Mouse (Mus musculus) effector memory CD4-positive, alpha-beta T cell, adult 5 months (primary cell): ENCODE data around the gene Ube2j1. TPM values are rescaled to one million over a fixed set of nuclear protein-coding genes. Genes with fewer than 3 reads are reported as not detected.

Experiments
- polyA plus RNA-seq: library from polyadenylated mRNA; unstranded; fragments of 100-300 nt; shearing (Covaris generic); gene quantifications from one replicate; pipeline ENCODE4 v1.2.1, GENCODE M21; 2017

Gene Ube2j1
- 236 TPM for polyA plus RNA-seq

GRCm38 (mm10) chr4:33031195-33031960 is at the start of gene Ube2j1:
Gene Ube2j1 (plus strand): TSS chr4:33031416.

GRCm38 (mm10) chr4:32982716-32983175 is 48.5 kb upstream of the Ube2j1 start, which contains the start of gene Rragd:
Gene Rragd (plus strand): TSS chr4:32983037.

GRCm38 (mm10) chr4:33062981-33063380 is 31.8 kb downstream of the Ube2j1 start, which contains the start of gene Gabrr2:
Gene Gabrr2 (plus strand): TSS chr4:33062999.

Other genes with a start within 250 kb of the Ube2j1 start
- 29.3 TPM for gene Lyrm2, start 231.2 kb upstream of the Ube2j1 start, polyA plus RNA-seq
- 0.47 TPM for gene Ankrd6, start 80.6 kb upstream of the Ube2j1 start, polyA plus RNA-seq
- gene Rragd, start 48.4 kb upstream of the Ube2j1 start, polyA plus RNA-seq = 0.80 TPM
- gene Gabrr2, start 31.6 kb downstream of the Ube2j1 start, polyA plus RNA-seq = 5.7 TPM
- not detected for gene Gabrr1, start 101.1 kb downstream of the Ube2j1 start, polyA plus RNA-seq
- gene Pm20d2, start 158.3 kb downstream of the Ube2j1 start, polyA plus RNA-seq = not detected
- 3.2 TPM for gene Srsf12, start 177.6 kb downstream of the Ube2j1 start, polyA plus RNA-seq